16 mouse cellular contexts compared by ENCODE assay signal in the genomic region with DNA sequence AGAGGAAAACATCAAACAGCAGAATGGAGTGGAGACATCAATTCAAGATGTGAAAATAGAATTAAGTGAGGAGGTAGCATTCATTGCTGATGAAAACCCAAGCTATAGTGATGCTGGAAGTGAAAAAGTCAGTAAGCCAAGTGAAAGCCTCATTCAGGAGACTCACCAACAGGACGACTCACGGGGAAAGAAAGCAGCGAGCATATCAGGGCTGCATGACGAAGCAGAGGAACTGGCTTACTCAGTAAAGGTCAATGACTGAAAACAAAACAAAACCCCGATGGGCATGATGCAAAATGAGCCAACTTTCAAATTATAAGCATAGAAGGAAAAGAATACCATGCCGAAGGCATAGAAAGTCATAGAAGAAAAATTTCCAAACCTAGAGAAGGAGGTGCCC. TPM values are rescaled to one million over a fixed set of nuclear protein-coding genes. Genes with fewer than 3 reads are reported as not detected.
"Had no signal": no experiment of that assay in that cellular context is flagged by ENCODE, and none has a peak within 500 bp of the region (broad histone marks: within the 10 kb centered on the region; RNA-seq: fewer than 3 reads in every experiment).

No protein-coding gene starts in this region.

- H3K27me3 ChIP-seq: limb, embryonic 12.5 days; liver, embryonic 13.5 days; lung, embryonic 15.5 days; midbrain, embryonic 12.5 days; neural tube, embryonic 15.5 days had no signal

- DNase-seq: kidney, postnatal 25 days; layer of hippocampus, adult 9-11 months; layer of hippocampus, postnatal 36 days; liver; liver, embryonic 13.5 days; liver, postnatal 0 days; lung, postnatal 14 days; right cerebral cortex, adult 18-20 months; right cerebral cortex, postnatal 25 days; thymus, postnatal 4 days had no signal

- H3K36me3 ChIP-seq: limb, embryonic 12.5 days; liver, embryonic 13.5 days; lung, embryonic 15.5 days; midbrain, embryonic 12.5 days; neural tube, embryonic 15.5 days had no signal

- H3K4me3 ChIP-seq: limb, embryonic 12.5 days; liver, embryonic 13.5 days; lung, embryonic 15.5 days; megakaryocyte, embryonic 14.5 days; midbrain, embryonic 12.5 days; neural tube, embryonic 15.5 days had no signal

- H3K4me2 ChIP-seq: limb, embryonic 12.5 days; liver, embryonic 13.5 days; lung, embryonic 15.5 days; midbrain, embryonic 12.5 days; neural tube, embryonic 15.5 days had no signal

RNA-seq across cellular contexts. Expression of gene Tmem121, which starts 22.0 kb away (rescaled TPM):
- polyA plus RNA-seq: macrophage had no signal
